Mouse (Mus musculus) C2C12 (cell line): ENCODE data around the gene Slc22a13. TPM values are rescaled to one million over a fixed set of nuclear protein-coding genes. Genes with fewer than 3 reads are reported as not detected.
"Not testable (repeated sequence)": the region's sequence is repeated elsewhere in the genome, so short reads cannot be mapped to it uniquely, and the experiment has no call there.

Experiments used
- H3K27me3 ChIP-seq: one replicate; pipeline ENCODE4 v1.6.1; 2011; ENCODE audit not compliant: control insufficient read depth, insufficient read depth, insufficient read length
- H3K36me3 ChIP-seq: one replicate; pipeline ENCODE4 v1.6.1; 2011; ENCODE audit not compliant: control insufficient read depth, insufficient read depth
- H3K4me3 ChIP-seq: one replicate; pipeline ENCODE4 v1.5.1; 2011; ENCODE audit warnings: mild to moderate bottlenecking, control low read depth; ENCODE audit not compliant: poor library complexity, insufficient read depth, severe bottlenecking
- H3K79me2 ChIP-seq: one replicate; pipeline ENCODE4 v1.6.1; 2011; ENCODE audit not compliant: control insufficient read depth, insufficient read depth
- H3K79me3 ChIP-seq: one replicate; pipeline ENCODE4 v1.6.1; 2011; ENCODE audit warnings: low read depth, control low read depth
- H3ac ChIP-seq: one replicate; pipeline ENCODE3; 2011; ENCODE audit warnings: low read depth; ENCODE audit not compliant: control insufficient read depth, insufficient read length
- CEBPB ChIP-seq: IDR thresholded peaks from one replicate; pipeline ENCODE4 v1.6.1; 2011; ENCODE audit warnings: low read depth, mild to moderate bottlenecking, control low read depth, moderate library complexity
- CTCF ChIP-seq: IDR thresholded peaks from one replicate; pipeline ENCODE4 v1.5.1; 2011; ENCODE audit not compliant: control insufficient read depth, insufficient read depth, insufficient read length
- FOSL1 ChIP-seq: IDR thresholded peaks from one replicate; pipeline ENCODE4 v1.8.0; 2011; ENCODE audit warnings: mild to moderate bottlenecking, low read length; ENCODE audit not compliant: poor library complexity, insufficient read depth, severe bottlenecking
- MAX ChIP-seq: IDR thresholded peaks from one replicate; pipeline ENCODE4 v1.6.1; 2011; ENCODE audit warnings: mild to moderate bottlenecking, control low read depth
- MYOD1 ChIP-seq: IDR thresholded peaks from one replicate; pipeline ENCODE4 v1.6.1; 2011; ENCODE audit warnings: low read depth; ENCODE audit not compliant: control insufficient read depth, insufficient read length
- MYOG ChIP-seq: IDR thresholded peaks from one replicate; pipeline ENCODE4 v1.6.1; 2011; ENCODE audit not compliant: control insufficient read depth, insufficient read length; ENCODE audit errors: extremely low read depth
- USF1 ChIP-seq: IDR thresholded peaks from one replicate; pipeline ENCODE4 v1.6.1; 2011; ENCODE audit warnings: low read depth, mild to moderate bottlenecking, control low read depth, moderate library complexity
- polyA plus RNA-seq: library from polyadenylated mRNA; unstranded; fragments of >200 nt; fragmentation: generic; extraction: Trizol; gene quantifications from one replicate; pipeline ENCODE4 v1.2.1, GENCODE M21; 2012; ENCODE audit warnings: missing spikeins

Gene Slc22a13
- polyA plus RNA-seq, 1 experiment: not detected

DNA sequence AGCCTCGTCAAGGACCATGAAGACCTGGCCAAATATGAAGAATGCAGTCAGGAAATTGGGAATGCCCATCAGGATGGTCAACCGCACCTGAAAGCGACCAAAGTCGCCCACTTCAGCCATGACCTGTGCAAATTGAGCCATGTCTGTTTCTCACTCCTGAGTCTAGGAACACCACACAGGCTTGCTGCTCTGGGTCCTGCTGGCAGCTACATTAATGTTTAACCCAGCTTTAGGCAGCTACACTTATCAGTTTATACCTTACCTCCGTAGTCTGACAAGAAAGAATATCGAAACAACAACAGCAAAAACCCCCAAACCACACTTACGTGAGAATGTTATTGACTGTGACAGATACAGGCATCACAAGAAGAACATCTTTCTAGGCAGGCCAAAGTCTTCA, 22.7 kb upstream of the Slc22a13 start:
- TF ChIP-seq MAX (no peak), CTCF (no peak), MYOG (no peak), MYOD1 (no peak), CEBPB (no peak), USF1 (no peak), FOSL1 (no peak)
- no peaks in the 10 kb centered on the region for H3K79me3 ChIP-seq
- no peaks in the 10 kb centered on the region for H3K36me3 ChIP-seq
- H3K4me3 ChIP-seq: no peak overlapping the region
- H3K27me3 ChIP-seq: no peaks in the 10 kb centered on the region
- H3ac ChIP-seq: no peak overlapping the region
- H3K79me2 ChIP-seq: no peaks in the 10 kb centered on the region

DNA sequence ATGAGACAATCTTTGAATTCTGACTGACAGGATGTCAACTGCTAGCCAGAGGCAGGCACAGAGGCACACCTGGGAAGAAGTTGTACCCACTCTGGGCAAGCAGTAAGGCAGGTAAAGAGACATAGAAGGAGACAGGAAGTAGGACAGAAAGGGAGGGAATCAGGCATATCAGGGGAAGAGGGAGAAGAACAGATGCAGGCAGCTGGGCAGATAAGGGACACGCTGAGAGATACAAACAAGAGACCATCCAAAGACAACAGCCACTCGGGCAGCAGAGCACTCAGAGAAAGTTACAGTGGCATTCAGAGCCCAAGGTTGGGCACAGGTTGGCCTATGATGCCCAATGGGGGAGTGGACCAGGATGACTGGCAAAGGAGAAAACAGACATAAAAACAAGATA, 21.9 kb upstream of the Slc22a13 start:
- H3K27me3 ChIP-seq: no peaks in the 10 kb centered on the region
- H3ac ChIP-seq: no peak overlapping the region
- H3K79me2 ChIP-seq: no peaks in the 10 kb centered on the region
- TF ChIP-seq USF1: no peak
- no peak for TF ChIP-seq CTCF
- no peak for TF ChIP-seq CEBPB
- no peaks in the 10 kb centered on the region for H3K36me3 ChIP-seq
- H3K4me3 ChIP-seq: no peak overlapping the region
- H3K79me3 ChIP-seq: no peaks in the 10 kb centered on the region

- H3K36me3 ChIP-seq: no peaks in the 10 kb centered on the region
- H3K27me3 ChIP-seq: no peaks in the 10 kb centered on the region
- H3K79me2 ChIP-seq: no peaks in the 10 kb centered on the region
- H3K79me3 ChIP-seq: no peaks in the 10 kb centered on the region
- H3K4me3 ChIP-seq: no peak overlapping the region
- H3ac ChIP-seq: no peak overlapping the region
- TF ChIP-seq CTCF (no peak), FOSL1 (no peak), MAX (no peak), CEBPB (no peak), MYOD1 (no peak)
These were observed 11.4 kb upstream of the Slc22a13 start for GRCm38 (mm10) chr9:119220249-119220648.

DNA sequence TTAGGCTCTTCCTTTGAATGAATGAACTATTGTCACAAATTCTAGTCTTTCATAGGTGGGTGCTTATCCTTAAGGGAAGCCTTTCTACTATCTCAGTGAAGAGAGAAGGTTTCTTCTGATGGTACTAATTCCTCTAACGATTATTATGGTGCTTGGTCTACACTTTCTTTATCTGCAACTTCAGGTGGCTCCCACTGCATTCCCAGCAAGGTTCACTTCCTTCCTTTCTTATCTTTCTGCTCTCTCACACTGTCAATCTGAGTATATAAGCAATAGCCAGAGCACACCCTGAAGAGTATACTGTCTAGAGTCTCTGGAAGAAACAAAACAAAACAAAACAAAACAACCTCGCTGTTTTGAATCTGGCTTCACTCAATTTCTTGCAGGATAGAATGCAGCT, 10.8 kb upstream of the Slc22a13 start:
- no peaks in the 10 kb centered on the region for H3K79me2 ChIP-seq
- no peaks in the 10 kb centered on the region for H3K36me3 ChIP-seq
- H3K79me3 ChIP-seq: no peaks in the 10 kb centered on the region
- no peak overlapping the region for H3K4me3 ChIP-seq
- H3K27me3 ChIP-seq: no peaks in the 10 kb centered on the region
- TF ChIP-seq MYOD1: no peak
- no peak for TF ChIP-seq USF1
- no peak for TF ChIP-seq CEBPB
- no peak overlapping the region for H3ac ChIP-seq

- not testable (repeated sequence) for H3K79me3 ChIP-seq, H3K27me3 ChIP-seq, H3K79me2 ChIP-seq, H3K36me3 ChIP-seq, H3K4me3 ChIP-seq, H3ac ChIP-seq
These were observed 6.4 kb upstream of the Slc22a13 start for GRCm38 (mm10) chr9:119215341-119215740.

DNA sequence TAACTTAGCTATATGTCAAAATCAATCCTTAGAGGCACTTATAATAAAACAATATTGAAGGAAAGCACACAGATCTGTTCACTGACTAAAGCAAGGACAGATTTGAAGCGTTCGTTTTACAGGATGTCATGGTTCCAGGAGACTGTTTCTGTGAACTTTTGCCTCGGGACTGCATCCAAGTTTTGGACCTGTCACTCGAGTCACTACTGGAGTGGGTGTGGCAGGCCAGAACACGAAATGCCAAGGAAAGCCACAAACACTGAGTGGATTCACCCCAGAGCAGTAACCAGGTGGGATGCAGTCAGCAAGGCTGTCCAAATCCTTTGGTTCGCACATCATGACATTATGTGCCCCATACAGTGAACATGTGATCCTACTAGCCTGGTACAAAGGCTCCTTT, 5.7 kb upstream of the Slc22a13 start:
- no peaks in the 10 kb centered on the region for H3K27me3 ChIP-seq
- TF ChIP-seq CEBPB (no peak), USF1 (no peak), MYOG (no peak), MYOD1 (no peak), FOSL1 (no peak), MAX (no peak), CTCF (no peak)
- H3ac ChIP-seq: no peak overlapping the region
- no peaks in the 10 kb centered on the region for H3K36me3 ChIP-seq
- H3K79me3 ChIP-seq: no peaks in the 10 kb centered on the region
- H3K79me2 ChIP-seq: no peaks in the 10 kb centered on the region
- no peak overlapping the region for H3K4me3 ChIP-seq

GRCm38 (mm10) chr9:119212996-119213395, 4.1 kb upstream of the Slc22a13 start:
- H3K27me3 ChIP-seq: no peaks in the 10 kb centered on the region
- no peak overlapping the region for H3ac ChIP-seq
- H3K79me2 ChIP-seq: no peaks in the 10 kb centered on the region
- no peak overlapping the region for H3K4me3 ChIP-seq
- TF ChIP-seq CTCF: no peak
- TF ChIP-seq FOSL1: no peak
- TF ChIP-seq CEBPB: no peak
- TF ChIP-seq USF1: no peak
- no peaks in the 10 kb centered on the region for H3K79me3 ChIP-seq
- no peaks in the 10 kb centered on the region for H3K36me3 ChIP-seq
